Mouse (Mus musculus): Measurements from ENCODE around the gene Tmem8b.

GRCm38 (mm10) chr4:43729794-43730550 lies 61.2 kb downstream of the Tmem8b start, which contains the start of gene Spaar:
- TF ChIP-seq CTCF (conservative IDR thresholded peaks at IDR 0.05; ENCODE audit: insufficient read depth, insufficient read length, low read depth, low read length) = no peak
- TF ChIP-seq POLR2A (IDR thresholded peaks at IDR 0.05; ENCODE audit: low read depth, low read length) = no peak

Measured in kidney, adult 2 months (tissue).